Mouse (Mus musculus) c-Kit-positive CD71-negative TER-119-negative erythroid progenitor cells, embryonic 14.5 days (primary cell): ENCODE measurements around the gene Pla2g12a.

Experiments
- DNase-seq: peaks from one replicate; pipeline ENCODE4 v3.0.0-alpha.2; 2013; ENCODE audit warnings: low read depth

The Pla2g12a gene

DNA sequence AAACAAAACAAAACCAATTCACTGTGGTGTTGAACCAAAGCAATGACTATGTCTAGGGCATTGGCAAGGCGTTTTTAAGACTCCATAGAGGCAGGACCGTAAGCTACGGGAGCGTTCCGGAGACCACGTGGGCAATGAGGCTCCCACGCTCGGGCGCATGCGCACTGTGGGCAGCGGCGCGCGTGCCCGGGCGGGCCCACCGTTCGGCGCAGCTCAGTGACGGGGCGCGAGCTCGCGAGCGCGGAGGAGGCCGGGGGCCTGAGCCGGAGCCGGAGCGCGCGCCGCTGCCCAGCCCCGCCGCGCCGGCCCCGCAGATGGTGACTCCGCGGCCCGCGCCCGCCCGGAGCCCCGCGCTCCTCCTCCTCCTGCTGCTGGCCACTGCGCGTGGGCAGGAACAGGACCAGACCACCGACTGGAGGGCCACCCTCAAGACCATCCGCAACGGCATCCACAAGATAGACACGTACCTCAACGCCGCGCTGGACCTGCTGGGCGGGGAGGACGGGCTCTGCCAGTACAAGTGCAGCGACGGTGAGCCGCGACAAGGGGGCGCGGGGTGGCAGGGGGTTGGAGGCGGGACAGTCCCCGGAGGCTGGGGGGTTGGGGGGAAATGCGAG is at the start of gene Pla2g12a:
TSS of gene Pla2g12a (plus strand) at position 202 of the 617 bp plus-strand sequence.
- peak; percentile 66 for DNase-seq

DNA sequence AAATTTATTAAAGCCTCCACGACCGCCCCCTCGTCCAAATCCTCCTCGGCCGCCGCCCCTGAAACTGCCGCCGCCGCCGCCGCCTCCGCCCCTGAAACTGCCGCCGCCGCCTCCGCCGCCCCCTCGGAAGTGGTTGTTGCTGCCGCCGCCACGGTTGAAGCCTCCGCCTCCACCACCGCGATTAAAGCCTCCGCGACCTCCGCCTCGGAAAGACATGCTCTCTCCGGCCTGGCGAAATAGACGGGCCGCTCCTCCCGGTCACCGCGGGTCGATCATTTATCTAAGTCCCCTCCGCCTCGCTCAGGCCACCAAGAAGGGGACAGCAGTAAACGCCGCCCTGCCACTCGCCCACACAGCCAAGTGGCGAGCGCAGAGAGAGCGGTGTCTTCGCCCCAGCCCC is 47.8 kb upstream of the Pla2g12a start:
- DNase-seq = peak; percentile 13

DNA sequence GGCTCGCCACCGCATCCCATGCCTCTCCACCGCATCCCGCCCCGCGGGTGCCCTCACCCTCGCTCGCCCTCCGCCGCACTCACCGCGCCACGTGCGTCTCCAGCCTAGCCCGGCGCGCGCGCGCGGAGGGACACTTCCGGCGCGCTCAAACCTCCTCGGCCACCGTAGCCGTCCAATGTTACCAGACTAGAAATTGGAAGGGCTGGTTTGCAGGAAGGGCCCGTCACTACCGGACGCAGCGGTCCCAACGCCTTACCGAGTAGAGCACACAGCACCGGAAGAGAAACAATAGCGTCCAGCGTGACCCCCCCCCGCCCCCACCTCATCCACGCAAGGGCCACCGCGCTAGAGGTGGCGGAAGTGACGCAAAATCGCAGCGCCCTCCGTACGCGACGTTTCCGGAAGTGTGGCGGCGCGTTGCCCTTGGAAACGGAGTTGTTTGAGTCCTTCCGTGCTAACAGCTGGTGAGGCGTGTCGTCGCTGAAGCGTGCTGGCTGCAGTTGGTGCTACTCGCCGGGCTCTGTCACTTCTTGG is 47.3 kb upstream of the Pla2g12a start, which contains the start of gene Gar1:
TSS of gene Gar1 (minus strand) at position 362 of the 534 bp plus-strand sequence.
- DNase-seq = peak; percentile 98

DNA sequence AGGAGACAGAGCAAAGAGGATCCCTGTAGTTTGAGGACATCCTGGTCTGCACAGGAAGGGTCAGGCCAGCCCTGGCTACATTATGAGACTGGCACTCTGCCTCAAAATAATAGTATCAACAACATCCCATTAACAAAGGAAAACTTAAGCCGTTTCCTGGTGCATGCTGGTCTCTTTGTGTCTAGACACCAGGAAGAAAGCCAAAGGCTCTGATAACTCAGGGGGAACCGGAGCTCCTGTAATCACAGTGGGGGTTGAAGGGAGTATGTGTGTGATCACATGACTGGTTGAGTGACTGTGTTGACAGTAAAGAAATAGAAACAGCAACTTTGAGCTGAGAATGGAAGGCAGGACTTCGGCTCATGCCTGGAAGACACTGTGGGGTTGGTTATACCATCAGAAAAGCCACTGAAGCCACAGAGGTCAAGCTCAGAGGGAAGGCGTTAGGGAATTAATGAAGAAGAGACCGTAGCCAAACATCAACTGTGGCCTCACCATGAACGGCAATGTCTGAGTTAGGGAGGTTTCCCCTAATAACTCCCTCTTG is 42.9 kb upstream of the Pla2g12a start, which contains the start of gene Cfi:
TSS of gene Cfi (plus strand) at position 497 of the 547 bp plus-strand sequence.
- no peak for DNase-seq

DNA sequence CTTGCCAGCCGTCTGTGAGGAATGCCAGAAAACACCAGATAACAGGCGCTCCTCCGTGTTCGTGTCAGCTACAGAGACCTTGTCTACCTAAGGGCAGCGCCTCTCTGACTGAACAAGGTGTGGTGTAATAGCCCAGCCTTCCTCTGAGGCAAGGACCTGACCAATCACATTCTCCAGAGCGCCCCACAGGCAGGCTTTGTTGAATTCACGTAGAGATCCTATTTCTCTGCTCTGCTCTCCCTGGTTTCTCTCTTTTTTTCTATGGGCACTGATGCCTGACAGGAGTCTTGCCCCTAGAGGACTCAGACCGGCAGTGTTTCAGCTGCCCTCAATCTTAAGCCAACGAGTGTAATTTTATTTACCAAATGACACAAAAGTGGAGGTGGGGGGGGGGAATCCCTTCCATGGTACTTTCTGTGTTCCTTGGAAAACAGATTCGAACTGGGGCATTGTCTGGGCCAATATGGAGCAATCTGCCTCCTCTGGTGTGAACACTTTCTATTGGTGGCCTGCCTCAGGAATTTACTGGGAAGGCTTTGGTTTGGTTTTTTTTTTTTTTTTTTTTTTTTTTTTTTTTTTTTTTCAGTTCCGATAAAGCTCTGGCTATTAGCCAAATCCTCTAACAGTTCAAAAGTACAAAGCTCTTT is 42.2 kb upstream of the Pla2g12a start:
- DNase-seq = no peak

DNA sequence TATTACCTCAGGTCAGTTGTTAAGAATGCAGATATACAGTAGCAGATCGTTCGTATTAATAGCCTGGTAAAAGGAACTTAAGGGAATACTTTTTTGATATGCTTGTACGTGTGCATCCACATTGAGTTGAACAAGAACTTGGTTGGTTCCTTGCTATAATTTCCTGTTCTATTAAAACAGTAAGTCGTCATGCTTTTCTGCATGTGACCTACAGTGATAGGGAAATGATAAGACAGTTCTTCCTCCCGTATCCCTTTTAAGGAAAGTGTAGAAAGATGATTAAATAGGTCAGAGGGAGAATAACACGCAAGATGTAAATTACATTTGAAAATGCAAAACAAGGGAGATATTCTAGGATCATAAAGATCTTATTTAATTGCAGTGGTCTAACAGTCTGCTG is 41.4 kb upstream of the Pla2g12a start:
- DNase-seq = no peak

DNA sequence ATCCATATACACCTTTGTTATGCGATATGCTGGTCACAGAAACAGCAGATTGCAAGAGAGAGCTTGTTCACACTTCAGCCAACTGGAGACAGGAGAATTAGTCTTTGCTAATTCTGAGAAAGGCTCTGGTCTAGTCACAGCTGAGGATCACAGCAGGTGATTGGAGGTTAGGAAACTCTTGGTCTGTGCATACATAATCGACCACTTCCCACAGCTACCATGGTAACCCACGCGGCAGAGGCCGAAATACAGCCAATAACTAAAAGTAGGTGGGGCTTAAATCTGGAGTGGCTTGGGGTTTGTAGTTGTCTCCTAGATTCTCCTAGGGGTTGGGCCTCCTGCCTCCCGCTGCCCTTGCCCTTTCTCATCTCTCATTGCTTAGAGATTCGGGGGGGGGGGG is 40.4 kb upstream of the Pla2g12a start:
- no peak for DNase-seq

DNA sequence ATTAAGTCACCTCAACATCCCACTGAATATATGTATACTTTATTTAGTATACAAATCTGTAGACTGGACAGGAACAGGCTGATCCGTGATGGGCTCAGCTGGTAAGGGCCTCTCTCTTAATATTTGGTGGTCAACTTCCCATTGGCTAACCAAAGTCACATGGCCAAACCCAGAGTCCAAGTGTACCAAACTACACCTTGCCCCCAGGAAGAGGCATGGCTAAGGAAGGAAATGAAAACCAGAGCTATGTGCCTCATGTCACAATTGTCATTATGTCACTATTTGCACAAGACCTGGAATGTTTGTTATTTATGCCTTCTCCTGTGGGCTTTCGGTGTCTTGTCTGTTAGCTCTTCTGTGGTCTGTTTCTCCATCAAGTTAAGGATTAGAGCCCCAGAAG is 32.5 kb upstream of the Pla2g12a start:
- DNase-seq = no peak

DNA sequence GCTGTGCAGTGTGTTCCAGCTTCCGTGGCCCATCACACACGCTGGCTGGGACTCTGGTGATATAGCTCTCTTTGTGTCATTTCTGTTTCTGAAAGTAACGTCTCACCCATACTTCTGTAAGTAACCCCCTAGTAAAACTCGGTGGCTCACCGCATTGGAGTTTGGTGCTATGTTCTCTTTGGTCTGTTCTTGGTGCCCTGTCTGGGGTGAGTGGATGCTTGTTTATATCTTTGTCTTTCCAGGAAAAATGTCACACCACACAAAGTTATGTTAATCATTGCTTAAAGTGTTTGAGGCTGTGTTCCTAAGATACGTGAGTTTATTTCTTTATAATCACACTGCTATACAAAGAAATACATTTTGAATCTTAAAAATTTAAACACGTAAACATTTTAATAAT is 31.6 kb upstream of the Pla2g12a start:
- no peak for DNase-seq

DNA sequence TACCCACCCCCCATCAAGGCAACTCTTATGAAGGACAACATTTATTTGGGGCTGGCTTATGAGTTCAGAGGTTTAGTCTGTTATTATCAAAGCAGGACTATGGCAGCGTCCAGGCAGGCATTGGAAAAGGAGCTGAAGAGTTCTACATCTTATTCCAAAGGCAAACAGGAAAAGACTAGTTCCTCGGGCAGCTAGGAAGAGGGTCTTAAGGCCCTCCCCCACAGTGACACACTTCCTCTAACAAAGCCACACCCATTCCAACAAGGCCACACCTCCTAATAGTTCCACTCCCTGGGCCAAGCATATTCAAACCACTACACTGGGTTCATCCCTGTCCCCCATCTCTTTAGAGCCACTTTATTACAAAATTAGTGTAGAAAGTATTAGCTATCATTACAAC is 15.8 kb upstream of the Pla2g12a start:
- DNase-seq = no peak

DNA sequence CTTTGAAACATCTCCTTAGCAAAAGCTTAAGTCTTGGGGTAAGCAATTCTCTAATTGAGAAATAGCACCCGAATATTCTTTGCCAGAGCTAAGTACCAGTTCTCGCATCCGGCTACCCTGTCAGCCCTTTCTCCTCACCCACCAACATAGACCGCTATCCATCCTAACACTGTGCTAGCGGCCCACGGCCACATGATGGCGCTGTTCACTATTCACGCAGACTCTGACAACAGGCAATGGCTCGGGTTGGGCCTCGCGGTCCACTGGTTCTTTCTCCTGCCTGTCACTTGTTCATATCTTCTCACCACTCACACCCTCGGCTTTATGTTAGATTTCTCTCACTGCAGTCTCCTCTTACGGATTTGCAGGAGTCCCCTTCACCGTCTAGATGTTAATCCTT is 14.7 kb upstream of the Pla2g12a start:
- DNase-seq = no peak

DNA sequence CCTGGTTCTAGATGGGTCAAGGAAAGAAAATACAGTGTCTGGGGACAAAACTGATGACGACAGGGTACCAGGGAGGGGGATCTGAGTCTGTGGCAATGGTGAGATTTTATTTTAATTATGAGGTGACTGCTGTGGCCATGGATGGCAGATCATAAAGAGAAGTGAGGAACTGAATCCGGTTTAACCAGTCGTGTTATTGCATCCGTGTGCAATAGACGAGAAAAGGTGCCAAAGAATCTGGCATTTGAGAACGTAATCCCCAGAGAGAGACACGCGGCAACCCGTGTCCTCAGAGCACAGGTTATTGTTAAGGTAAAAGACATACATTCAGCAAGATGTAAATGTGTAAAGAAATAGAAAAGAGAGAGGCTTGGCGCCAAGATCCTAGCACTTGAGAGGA is 1.1 kb upstream of the Pla2g12a start:
- DNase-seq = no peak

DNA sequence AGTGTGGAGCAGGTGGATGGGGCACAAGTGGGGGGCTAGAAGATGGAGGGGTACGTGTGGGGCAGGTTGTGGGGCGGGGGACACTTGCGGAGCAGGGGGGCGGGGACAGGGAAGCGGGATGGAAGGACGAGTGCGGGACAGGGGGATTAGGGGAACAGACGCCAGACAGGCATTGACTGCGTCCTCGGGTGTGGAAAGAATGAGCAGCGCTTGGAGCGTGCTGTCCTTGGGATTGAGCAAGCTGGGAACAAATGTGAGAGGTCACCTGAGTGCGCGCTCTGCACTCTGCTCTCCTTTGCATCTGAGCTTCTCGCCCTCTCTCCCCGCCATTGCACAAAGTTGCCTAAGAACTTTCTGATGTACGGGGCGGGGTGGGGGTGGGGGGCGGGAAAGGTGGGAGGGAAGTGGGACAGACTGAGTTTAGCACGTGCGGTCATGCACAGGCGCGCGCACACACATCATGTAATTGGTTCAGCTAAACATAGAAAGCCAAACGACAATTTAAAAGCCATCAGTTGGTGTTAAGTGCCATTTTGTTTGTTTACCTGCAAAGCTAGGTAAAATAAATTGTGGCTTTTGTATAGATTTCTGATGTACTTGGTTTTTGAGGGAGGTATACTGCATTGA is 838 bp downstream of the Pla2g12a start:
- DNase-seq = no peak

DNA sequence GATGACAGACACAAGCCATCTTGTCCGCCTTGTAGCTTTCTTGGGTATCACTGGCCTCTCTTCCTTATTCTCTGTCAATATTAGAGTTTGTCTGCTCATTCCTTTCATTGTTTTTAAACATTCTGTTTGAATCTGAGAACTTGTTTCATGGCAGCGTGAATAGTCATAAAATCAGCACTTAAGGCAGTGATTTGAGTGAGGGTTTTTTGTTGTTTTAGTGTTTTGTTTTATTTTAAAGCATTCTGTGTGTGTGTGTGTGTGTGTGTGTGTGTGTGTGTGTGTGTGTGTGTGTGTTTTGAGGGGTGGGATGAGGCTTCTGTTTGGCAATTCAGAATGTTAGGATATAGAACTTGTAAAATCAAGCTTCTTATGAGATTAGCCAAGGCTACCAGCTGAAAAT is 1.5 kb downstream of the Pla2g12a start:
- DNase-seq = no peak

DNA sequence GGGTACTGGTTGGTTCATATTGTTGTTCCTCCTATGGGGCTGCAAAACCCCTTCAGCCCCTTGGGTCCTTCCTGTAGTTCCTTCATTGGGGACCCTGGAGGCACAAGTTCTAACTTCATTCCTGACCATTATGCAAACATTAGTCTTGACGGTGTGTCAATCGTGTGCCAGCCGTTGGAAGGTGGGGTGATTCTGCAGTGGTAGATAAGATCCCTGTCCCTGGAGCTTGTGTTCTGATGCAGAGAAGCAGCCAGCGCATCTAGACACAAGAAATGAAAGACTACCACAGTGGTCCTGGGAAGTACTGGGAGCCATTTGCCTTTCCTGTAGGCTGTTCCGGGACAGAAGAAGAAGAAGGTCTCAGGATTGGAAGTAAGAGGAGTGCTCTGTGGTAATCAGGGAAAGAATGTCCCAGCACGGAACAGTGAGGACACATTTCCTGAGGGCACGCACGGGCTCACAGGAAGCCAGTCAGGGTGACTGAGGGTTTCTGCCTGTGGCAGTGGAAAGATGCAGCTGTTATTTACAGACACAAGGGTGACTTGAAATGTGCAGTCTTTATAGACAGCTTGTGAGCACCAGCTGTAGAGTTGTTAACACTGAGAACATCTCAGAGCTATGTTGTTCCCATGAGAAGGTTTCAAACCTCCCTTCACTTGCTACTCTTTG is 2.7 kb downstream of the Pla2g12a start:
- no peak for DNase-seq

DNA sequence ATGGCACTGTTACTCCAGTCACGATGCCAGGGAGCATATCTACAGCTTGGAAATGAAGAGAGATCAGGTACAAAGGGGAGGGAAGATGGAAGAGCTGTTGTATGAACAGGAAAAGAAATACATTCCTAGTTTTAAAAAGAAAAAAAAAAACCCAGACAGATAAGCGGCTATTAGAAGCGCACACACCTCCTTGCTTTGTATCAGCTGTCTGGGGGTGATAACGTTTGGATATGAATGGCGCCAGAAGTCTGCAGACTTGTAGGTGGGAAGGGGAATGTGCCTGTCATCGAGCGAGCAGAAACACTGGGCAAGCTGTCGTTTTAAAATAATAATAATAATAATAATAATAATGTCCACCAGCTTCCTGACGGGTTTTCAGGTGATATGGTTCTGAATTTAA is 7.2 kb downstream of the Pla2g12a start:
- no peak for DNase-seq

DNA sequence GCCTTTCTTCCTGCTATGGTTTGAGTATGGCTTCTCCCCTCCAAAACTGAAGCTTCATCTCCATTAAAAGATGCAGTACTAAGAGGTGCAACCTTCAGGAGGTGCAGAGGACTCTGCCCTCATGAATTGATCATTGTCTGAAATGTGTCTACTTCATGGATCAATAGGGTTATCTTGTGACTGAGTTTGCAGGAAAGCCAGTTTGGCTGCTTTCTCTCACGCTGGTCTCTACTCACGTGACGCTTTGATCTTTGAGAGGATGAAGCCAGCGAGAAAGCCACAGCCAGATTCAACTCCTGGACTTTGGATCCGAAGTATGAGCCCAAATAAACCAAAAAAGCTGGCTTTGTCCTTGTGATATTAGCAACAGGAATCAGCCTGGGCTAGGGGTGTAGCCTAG is 8.0 kb downstream of the Pla2g12a start:
- no peak for DNase-seq

DNA sequence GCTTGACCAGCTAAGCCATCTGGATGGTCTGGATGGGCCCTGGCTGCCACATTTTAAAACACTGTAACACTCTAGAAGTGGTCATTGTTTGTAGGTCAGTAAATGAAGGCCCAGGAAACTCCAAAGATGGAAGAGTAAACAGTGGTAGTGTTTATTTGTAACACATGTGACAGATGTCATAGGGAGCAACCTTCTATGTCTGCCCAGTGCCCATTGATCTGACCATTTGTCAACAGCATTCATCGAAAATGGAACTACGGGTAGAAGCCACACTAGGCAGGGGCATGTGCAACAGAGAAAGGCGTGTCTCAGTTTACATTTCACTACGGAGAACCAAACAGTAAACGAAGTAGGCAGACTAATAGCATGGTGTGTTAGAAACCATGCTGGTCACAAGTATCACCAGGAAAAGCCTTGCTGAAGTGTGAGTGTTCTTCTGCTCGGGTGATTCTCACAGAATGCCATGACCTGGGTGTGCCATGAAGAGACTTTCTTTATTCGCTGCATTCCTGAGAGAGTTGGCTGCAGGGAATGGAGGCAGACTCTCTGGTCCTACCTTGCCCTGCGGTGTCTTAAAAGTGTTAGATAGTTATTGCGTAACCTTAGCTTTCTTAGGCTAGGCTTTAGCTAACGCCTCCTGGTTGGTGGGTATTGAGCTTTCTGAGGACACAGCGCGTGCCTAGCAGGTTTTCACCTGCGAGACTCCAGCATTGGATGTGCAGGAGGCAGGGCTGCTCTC is 9.5 kb downstream of the Pla2g12a start:
- DNase-seq = no peak

DNA sequence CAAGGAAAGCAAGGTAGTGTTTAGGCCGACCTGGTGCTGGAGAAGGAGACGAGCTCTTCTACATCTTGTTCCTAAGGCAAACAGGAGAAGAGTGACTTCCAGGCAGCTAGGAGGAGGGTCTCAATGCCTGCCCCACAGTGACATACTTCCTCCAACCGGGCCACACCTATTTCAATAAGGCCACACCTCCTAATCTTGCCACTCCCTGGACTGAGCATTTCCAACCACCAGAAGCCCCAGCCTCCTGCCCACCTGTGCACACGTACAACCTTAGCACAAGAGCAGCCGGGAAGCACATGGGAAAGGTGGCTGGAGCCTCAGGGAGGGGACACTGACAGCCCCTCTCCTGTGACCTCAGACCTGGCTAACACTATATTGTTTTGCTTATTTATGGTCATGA is 13.6 kb downstream of the Pla2g12a start:
- no peak for DNase-seq

DNA sequence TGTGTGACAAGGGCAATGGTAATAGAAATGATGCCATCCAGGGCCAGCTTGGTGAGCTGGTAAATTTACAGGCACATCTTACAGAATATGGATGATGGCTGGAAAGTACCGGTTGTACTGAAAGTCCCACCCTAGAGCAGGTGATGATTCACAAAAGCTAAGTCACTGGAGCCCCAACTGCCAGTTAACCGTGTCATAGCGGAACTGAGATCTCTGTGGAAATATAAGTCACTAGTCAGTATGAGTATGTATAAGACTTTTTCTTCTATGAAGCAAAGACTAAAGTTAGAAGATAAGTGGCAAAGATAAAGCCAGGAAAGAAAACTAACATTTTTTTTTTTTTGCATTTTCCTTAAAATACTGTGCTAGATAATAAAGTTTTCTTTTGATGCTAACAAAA is 14.7 kb downstream of the Pla2g12a start:
- DNase-seq = no peak

DNA sequence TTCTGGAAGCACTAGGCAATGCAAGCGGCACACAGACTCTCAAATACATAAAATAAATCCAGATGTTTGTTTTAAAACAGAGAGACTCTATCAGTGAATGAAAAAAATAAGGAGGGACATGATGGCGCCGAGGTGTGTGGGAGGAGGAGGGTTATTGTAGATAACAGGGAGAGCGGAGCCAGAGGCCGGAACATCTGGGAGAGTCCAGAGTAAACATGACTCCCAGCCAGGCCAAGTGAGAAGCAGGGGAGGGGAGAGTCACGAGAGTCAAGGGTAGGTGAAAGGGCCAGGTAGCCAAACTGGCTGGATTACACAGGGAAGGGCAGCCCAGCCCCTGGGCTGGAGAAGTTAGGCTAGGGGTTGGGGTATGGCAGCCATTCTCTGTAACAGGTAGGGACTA is 18.2 kb downstream of the Pla2g12a start:
- no peak for DNase-seq

DNA sequence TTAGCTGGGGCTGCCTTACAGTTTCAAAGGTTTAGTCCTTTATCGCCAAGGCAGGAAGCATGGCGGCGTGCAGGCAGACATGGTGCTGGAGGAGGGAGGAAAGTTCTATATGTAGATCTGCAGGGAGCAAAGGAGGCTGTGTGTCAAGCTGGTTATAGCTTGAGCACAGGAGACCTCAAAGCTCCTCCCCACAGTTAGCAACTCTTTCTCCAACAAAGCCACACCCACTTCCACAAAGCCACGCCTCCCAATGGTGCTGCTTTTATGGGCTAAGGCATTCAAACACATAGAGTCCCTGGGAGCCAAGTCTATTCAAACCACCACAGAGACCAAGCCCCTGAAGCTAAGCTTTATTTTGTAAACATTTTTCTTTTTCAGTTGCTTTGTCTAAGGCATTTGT is 20.5 kb downstream of the Pla2g12a start:
- no peak for DNase-seq
